Mouse (Mus musculus) ES-CJ7 (cell line): ENCODE measurements around the gene Zc3h13.

Experiments
- DNase-seq: peaks from one replicate; pipeline ENCODE4 v3.0.0; 2011; ENCODE audit warnings: low read depth, low spot score

Zc3h13 gene

GRCm38 (mm10) chr14:75320269-75320668 is 36.1 kb downstream of the Zc3h13 start:
- no peak for DNase-seq

- DNase-seq, result no peak
Measured at GRCm38 (mm10) chr14:75323354-75323753, 39.2 kb downstream of the Zc3h13 start.

GRCm38 (mm10) chr14:75328062-75328461 is 43.9 kb downstream of the Zc3h13 start:
- DNase-seq, result no peak

- peak; percentile 56 for DNase-seq
Measured at GRCm38 (mm10) chr14:75330621-75331020, 46.4 kb downstream of the Zc3h13 start.

GRCm38 (mm10) chr14:75334321-75334720 is 50.1 kb downstream of the Zc3h13 start:
- DNase-seq, result no peak

GRCm38 (mm10) chr14:75337884-75338283 is 53.7 kb downstream of the Zc3h13 start:
- DNase-seq, result no peak

GRCm38 (mm10) chr14:75346041-75346440 is 61.9 kb downstream of the Zc3h13 start:
- DNase-seq, result no peak

GRCm38 (mm10) chr14:75351626-75352025 is 67.5 kb downstream of the Zc3h13 start:
- no peak for DNase-seq

GRCm38 (mm10) chr14:75363316-75363715 is 79.1 kb downstream of the Zc3h13 start:
- DNase-seq, result no peak

- DNase-seq, result no peak
Measured at GRCm38 (mm10) chr14:75365301-75366035, 81.3 kb downstream of the Zc3h13 start.

- DNase-seq, result peak; percentile 84
Measured at GRCm38 (mm10) chr14:75366741-75367140, 82.6 kb downstream of the Zc3h13 start.

- peak; percentile 90 for DNase-seq
Measured at GRCm38 (mm10) chr14:75367503-75367902, 83.3 kb downstream of the Zc3h13 start.

- DNase-seq, result no peak
Measured at GRCm38 (mm10) chr14:75369880-75370279, 85.7 kb downstream of the Zc3h13 start.

GRCm38 (mm10) chr14:75375006-75375598 is 90.9 kb downstream of the Zc3h13 start:
- DNase-seq, result no peak

GRCm38 (mm10) chr14:75376256-75376655 is 92.1 kb downstream of the Zc3h13 start:
- DNase-seq, result peak; percentile 95

- peak; percentile 53 for DNase-seq
Measured at GRCm38 (mm10) chr14:75377612-75378011, 93.4 kb downstream of the Zc3h13 start.
